Mouse (Mus musculus): ENCODE results near the gene Cuzd1.

GRCm38 (mm10) chr7:131314493-131314892, 7.6 kb downstream of the Cuzd1 start:
- TF ChIP-seq MYOG (IDR thresholded peaks at IDR 0.05; ENCODE audit: control insufficient read depth, extremely low read depth, insufficient read length) (no peak), MYOD1 (IDR thresholded peaks at IDR 0.05; ENCODE audit: control insufficient read depth, insufficient read length, low read depth) (no peak), CTCF (IDR thresholded peaks at IDR 0.05; ENCODE audit: control insufficient read depth, insufficient read depth, insufficient read length) (no peak), USF1 (IDR thresholded peaks at IDR 0.05; ENCODE audit: low read depth) (no peak), MAX (IDR thresholded peaks at IDR 0.05) (no peak)
